Mouse (Mus musculus) olfactory bulb, adult 2 months (tissue): ENCODE data around the gene Arhgef5.
"Not testable (repeated sequence)": the region's sequence is repeated elsewhere in the genome, so short reads cannot be mapped to it uniquely, and the experiment has no call there.

ENCODE experiments used
- CTCF ChIP-seq: fragments of 200-500 bp; IDR thresholded peaks from 2 replicates; pipeline ENCODE4 v1.5.1; 2012; ENCODE audit warnings: low read depth, mild to moderate bottlenecking, low read length, moderate library complexity; ENCODE audit not compliant: insufficient read depth
- POLR2A ChIP-seq: fragments of 200-500 bp; IDR thresholded peaks from 2 replicates; pipeline ENCODE4 v1.6.1; 2012; ENCODE audit warnings: mild to moderate bottlenecking, low read depth, low read length, moderate library complexity; ENCODE audit not compliant: insufficient read depth

DNA sequence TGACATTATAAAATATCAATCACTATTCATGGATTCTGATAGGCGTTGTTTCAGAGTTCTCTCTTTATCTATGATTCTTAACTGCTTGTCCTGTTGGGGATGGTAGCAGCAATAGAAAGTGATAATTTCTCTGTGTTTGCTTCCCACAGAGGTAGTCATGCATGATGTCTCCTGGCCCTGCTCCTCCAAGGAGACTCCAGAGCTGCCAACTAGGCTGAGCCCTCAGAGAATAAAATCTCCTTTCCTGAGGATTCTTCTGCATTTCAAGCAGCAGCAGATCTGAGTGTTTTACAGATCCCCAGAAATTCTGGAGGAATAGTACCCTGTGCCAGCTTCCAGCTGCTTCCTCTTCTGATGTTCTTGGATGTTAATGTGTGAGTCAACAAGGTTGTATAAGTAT, 34.1 kb upstream of the Arhgef5 start, which contains the start of gene Olfr47:
- not testable (repeated sequence) for TF ChIP-seq POLR2A, CTCF
